Mouse (Mus musculus): ENCODE results near the gene Lag3. TPM values are rescaled to one million over a fixed set of nuclear protein-coding genes. Genes with fewer than 3 reads are reported as not detected.

Gene Lag3
- polyA plus RNA-seq, 1 experiment from 2014 or later: 2.9 TPM

DNA sequence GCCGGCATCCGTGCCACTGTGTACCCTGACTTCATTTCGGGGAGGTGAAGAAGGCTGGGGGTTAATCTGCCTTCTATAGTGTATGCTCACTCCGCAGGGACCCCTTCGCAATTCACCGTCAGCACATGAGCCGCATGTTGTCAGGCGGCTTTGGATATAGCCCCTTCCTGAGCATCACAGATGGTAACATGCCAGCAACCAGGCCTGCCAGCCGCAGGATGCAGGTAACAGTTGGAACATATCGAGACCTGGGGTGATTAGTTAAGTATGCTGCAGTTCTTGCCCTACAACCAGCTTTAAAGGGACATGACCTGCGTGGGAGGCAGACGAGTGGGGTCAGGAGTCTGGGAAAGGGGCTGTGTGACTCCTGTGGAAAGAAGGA is 20.8 kb upstream of the Lag3 start:
- Histone ChIP-seq H3K4me2 (ENCODE audit: low read length) (peak overlapping the region; percentile 80), H3K36me3 (ENCODE audit: insufficient read depth, low read length) (peaks cover 33% of the 10 kb centered on the region), H3K4me1 (replicated peaks; ENCODE audit: insufficient read depth, low read length) (peaks cover 13% of the 10 kb centered on the region), H3K4me3 (replicated peaks; ENCODE audit: low read depth, low read length) (peak overlapping the region; percentile 86), H3K27me3 (ENCODE audit: insufficient read depth, low read length) (no peaks in the 10 kb centered on the region), H3K9ac (ENCODE audit: low read depth, low read length) (peak overlapping the region; percentile 95), H3K27ac (peak overlapping the region; percentile 99), H3K9me3 (replicated peaks; ENCODE audit: low read length) (no peaks in the 10 kb centered on the region)
- ATAC-seq (replicated peaks; ENCODE audit: low FRiP score, low read depth): no peak
- DNase-seq (ENCODE audit: low spot score): no peak
- TF ChIP-seq CTCF (IDR thresholded peaks at IDR 0.05; ENCODE audit: low read depth): no peak
- 31% methylated on average over 12 of the region's 12 CpGs for WGBS

DNA sequence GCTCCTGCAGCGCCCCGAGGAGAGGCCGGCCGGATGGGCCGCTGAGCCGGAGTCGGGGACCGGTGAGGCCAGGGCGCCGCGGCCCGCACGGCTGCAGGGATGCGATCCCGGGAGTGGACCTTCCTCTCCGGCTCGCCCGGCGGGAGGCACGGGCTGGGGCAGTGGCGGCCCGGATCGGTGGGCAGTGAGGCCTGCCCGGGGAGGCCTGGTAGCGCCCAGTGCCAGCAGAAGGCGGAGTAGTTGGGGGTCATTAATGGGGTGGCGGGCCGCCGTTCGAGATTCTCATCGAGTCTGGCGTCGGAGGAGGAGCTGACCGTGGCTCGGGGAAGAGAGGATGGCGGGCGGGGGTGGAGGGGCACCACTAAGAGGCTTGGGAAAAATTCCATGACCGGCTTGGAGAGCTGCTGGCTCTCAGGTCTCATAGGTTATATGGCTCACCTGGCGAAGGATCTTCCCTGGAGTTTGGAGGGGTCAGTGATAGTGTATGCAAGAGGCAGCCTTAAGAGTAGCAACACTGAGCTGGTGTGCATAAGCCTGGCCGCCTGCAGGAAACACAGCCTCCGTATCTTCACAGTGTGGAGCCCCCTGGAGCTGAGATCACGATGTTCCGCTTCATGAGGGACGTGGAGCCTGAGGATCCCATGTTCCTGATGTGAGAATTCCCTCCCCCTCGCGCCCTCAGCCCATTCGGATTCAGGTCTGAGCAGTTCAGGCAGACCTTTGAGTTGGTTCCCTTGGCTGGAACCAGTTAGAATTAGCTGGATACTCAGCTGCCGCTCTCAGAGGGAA is 20.2 kb upstream of the Lag3 start:
- Histone ChIP-seq H3K9ac (ENCODE audit: low read depth, low read length) (peak overlapping the region; percentile 95), H3K4me3 (replicated peaks; ENCODE audit: low read depth, low read length) (peak overlapping the region; percentile 86), H3K27me3 (ENCODE audit: insufficient read depth, low read length) (no peaks in the 10 kb centered on the region), H3K4me1 (replicated peaks; ENCODE audit: insufficient read depth, low read length) (peaks cover 13% of the 10 kb centered on the region), H3K36me3 (ENCODE audit: insufficient read depth, low read length) (peaks cover 29% of the 10 kb centered on the region), H3K9me3 (replicated peaks; ENCODE audit: low read length) (no peaks in the 10 kb centered on the region), H3K4me2 (ENCODE audit: low read length) (peak overlapping the region; percentile 80), H3K27ac (peak overlapping the region; percentile 99)
- WGBS: under 1% methylated on average over 48 of the region's 48 CpGs
- TF ChIP-seq CTCF (IDR thresholded peaks at IDR 0.05; ENCODE audit: low read depth): peak; percentile 58
- DNase-seq (ENCODE audit: low spot score) (peak; percentile 85), ATAC-seq (replicated peaks; ENCODE audit: low FRiP score, low read depth) (peak; percentile 16)

DNA sequence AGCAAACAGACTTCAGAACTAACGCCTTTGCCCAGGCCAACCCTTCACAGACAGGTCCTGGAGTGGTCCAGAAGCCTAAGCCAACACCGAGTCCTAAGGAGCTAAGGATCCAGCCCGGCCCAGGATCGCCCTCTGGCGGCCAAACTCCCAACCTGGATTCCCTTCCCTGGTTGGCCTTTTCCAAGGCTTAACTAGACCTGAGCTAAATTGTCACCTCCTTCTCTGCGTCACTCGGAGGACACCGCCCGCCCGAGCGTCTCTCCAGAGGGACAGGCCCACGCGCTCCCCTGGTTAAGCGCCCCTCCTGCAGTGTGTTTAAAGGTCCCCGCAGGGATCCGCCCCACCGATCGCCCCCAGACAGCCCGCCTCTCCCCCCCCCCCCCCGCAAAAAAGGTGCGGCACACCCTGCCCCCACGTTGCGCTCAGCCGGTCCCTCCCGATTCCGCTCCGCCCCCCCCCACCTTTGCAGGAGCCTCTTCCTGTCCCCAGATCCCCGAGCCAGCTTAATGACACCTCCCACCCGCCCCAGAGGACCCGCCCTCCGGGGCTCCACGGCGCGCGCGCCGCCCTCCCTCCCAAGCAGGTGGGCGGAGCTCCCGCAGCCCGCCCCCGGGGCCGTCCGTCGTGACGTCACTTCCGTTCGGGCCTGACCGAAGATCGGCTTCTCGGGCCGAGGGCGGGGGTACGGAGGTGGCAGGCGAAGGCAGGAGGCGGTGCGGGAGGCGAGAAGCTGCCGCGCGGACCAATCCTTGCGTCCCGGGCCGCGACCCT is 19.4 kb upstream of the Lag3 start, which contains the start of gene Mlf2:
Gene Mlf2, plus strand, starts transcription at position 633 of the 771 bp plus-strand sequence.
- DNase-seq (ENCODE audit: low spot score): peak; percentile 99
- WGBS: under 1% methylated on average over 59 of the region's 64 CpGs
- Histone ChIP-seq H3K4me2 (ENCODE audit: low read length) (peak within 1 kb of the TSS; percentile 80), H3K9ac (ENCODE audit: low read depth, low read length) (peak within 1 kb of the TSS; percentile 95), H3K9me3 (replicated peaks; ENCODE audit: low read length) (no peaks in the 10 kb centered on the region), H3K27ac (peak within 1 kb of the TSS; percentile 99), H3K36me3 (ENCODE audit: insufficient read depth, low read length) (peaks cover 21% of the 10 kb centered on the region; the same call in 1 of the 2 replicates), H3K4me3 (replicated peaks; ENCODE audit: low read depth, low read length) (peak within 1 kb of the TSS; percentile 86), H3K27me3 (ENCODE audit: insufficient read depth, low read length) (no peaks in the 10 kb centered on the region), H3K4me1 (replicated peaks; ENCODE audit: insufficient read depth, low read length) (peaks cover 13% of the 10 kb centered on the region)
- peak; percentile 99 for TF ChIP-seq CTCF (IDR thresholded peaks at IDR 0.05; ENCODE audit: low read depth)
- ATAC-seq (replicated peaks; ENCODE audit: low FRiP score, low read depth): peak; percentile 93

DNA sequence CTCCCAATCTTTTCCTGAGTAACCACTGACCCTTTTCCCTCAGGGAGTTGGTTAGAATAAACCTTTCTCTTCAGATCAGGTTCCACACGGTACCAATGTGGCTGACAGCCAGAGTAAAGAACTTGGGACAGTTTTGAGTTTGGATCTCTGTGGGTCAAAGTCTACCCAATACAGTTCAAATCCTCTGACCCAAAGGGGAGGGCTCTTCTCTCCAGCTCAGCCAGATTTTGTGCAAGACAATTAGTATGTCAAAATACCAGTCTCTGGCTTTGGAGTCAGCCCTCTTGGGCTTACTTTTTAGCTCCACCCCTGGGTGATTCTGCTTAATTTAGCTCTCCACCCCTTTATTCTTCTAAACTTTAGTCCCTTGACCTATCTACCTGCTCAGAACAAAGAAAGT is 18.7 kb upstream of the Lag3 start:
- ATAC-seq (replicated peaks; ENCODE audit: low FRiP score, low read depth) (no peak), DNase-seq (ENCODE audit: low spot score) (no peak)
- no peaks in the 10 kb centered on the region for H3K27me3 ChIP-seq (ENCODE audit: insufficient read depth, low read length)
- peaks cover 14% of the 10 kb centered on the region; the same call in 1 of the 2 replicates for H3K36me3 ChIP-seq (ENCODE audit: insufficient read depth, low read length)
- H3K9ac ChIP-seq (ENCODE audit: low read depth, low read length): no peak overlapping the region
- peak overlapping the region; percentile 87 for H3K27ac ChIP-seq
- peaks cover 18% of the 10 kb centered on the region for H3K4me1 ChIP-seq (replicated peaks; ENCODE audit: insufficient read depth, low read length)
- peak overlapping the region; percentile 46 for H3K4me2 ChIP-seq (ENCODE audit: low read length)
- no peak overlapping the region for H3K4me3 ChIP-seq (replicated peaks; ENCODE audit: low read depth, low read length)
- no peaks in the 10 kb centered on the region for H3K9me3 ChIP-seq (replicated peaks; ENCODE audit: low read length)
- 17% methylated on average over 1 of the region's 1 CpGs for WGBS
- no peak for TF ChIP-seq CTCF (IDR thresholded peaks at IDR 0.05; ENCODE audit: low read depth)

DNA sequence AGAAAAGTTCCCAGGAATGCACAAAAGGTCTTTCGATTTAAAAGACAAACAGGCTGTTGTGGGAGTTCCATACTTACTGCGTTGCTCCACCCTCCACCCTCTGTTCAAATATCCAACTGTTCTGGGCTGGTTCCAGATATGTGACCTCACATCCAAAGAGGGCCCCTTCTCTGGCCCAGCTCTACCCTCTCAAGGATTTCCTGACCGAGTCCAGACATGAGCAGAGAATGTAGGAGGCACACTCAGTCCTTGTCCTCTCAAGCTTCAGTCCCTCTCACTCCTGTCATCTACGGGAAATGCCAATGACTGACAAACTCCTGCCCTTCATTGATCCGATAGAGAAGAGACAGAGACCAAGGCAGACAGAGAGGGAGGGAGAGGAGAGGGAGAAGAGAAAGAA is 14.4 kb upstream of the Lag3 start:
- TF ChIP-seq CTCF (IDR thresholded peaks at IDR 0.05; ENCODE audit: low read depth): no peak
- 34% methylated on average over 5 of the region's 5 CpGs for WGBS
- no peaks in the 10 kb centered on the region for H3K36me3 ChIP-seq (ENCODE audit: insufficient read depth, low read length)
- peak overlapping the region; percentile 28; the same call in 1 of the 2 replicates for H3K9ac ChIP-seq (ENCODE audit: low read depth, low read length)
- no peaks in the 10 kb centered on the region for H3K9me3 ChIP-seq (replicated peaks; ENCODE audit: low read length)
- H3K4me1 ChIP-seq (replicated peaks; ENCODE audit: insufficient read depth, low read length): peaks cover 13% of the 10 kb centered on the region
- no peak for ATAC-seq (replicated peaks; ENCODE audit: low FRiP score, low read depth)
- DNase-seq (ENCODE audit: low spot score): peak; percentile 85
- no peaks in the 10 kb centered on the region for H3K27me3 ChIP-seq (ENCODE audit: insufficient read depth, low read length)
- peak overlapping the region; percentile 40 for H3K4me2 ChIP-seq (ENCODE audit: low read length)
- H3K27ac ChIP-seq: peak overlapping the region; percentile 70
- H3K4me3 ChIP-seq (replicated peaks; ENCODE audit: low read depth, low read length): no peak overlapping the region; the same call in 1 of the 2 replicates

DNA sequence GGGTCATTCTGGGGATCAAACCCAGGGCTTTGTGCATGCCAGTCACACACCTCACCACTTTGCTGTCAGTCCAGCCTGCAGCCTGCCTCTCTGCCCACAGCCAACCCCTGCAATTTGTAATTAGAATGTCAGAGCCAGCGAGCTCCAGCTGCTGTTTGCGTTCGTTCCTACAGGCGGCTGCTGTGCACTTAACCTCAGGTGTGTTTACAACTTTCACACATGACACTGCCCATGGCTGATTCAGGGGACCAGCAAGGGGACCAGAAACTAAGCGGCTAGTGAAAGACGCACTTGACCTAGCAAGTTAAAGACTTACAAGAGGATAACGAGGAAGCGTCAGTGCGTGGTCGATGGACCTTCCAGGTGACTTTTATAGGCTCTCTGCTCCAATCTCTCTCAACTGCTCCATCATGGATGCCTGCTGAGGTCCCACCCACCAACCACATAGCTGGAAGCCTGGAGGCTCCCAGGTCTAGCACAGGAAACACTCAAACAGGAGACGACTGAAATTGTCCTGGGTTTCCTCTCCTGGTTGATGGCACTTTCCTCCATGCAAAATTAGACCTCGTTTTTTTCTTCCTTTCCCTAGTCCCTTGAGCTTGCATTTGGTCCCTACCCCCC is 13.8 kb upstream of the Lag3 start:
- DNase-seq (ENCODE audit: low spot score) (no peak), ATAC-seq (replicated peaks; ENCODE audit: low FRiP score, low read depth) (no peak)
- TF ChIP-seq CTCF (IDR thresholded peaks at IDR 0.05; ENCODE audit: low read depth): peak; percentile 22; the same call in 1 of the 2 replicates
- H3K36me3 ChIP-seq (ENCODE audit: insufficient read depth, low read length): no peaks in the 10 kb centered on the region
- peak overlapping the region; percentile 40 for H3K4me2 ChIP-seq (ENCODE audit: low read length)
- 19% methylated on average over 12 of the region's 12 CpGs for WGBS
- H3K9ac ChIP-seq (ENCODE audit: low read depth, low read length): peak overlapping the region; percentile 28; the same call in 1 of the 2 replicates
- peaks cover 15% of the 10 kb centered on the region for H3K4me1 ChIP-seq (replicated peaks; ENCODE audit: insufficient read depth, low read length)
- peak overlapping the region; percentile 70; the same call in 1 of the 2 replicates for H3K27ac ChIP-seq
- H3K4me3 ChIP-seq (replicated peaks; ENCODE audit: low read depth, low read length): no peak overlapping the region; the same call in 1 of the 2 replicates
- no peaks in the 10 kb centered on the region for H3K27me3 ChIP-seq (ENCODE audit: insufficient read depth, low read length)
- no peaks in the 10 kb centered on the region for H3K9me3 ChIP-seq (replicated peaks; ENCODE audit: low read length)

All from kidney, postnatal 0 days (tissue).